Mouse (Mus musculus) heart, adult 2 months (tissue): ENCODE data around the gene Timm23. TPM values are rescaled to one million over a fixed set of nuclear protein-coding genes. Genes with fewer than 3 reads are reported as not detected.

Experiments used
- DNase-seq, 2 experiments: peaks; one replicate each; pipeline ENCODE4 v3.0.0; 2021
- H3K27ac ChIP-seq: fragments of 200-600 bp; 2 replicates; pipeline ENCODE4 v1.8.1; 2022
- H3K27me3 ChIP-seq: fragments of 200-500 bp; 2 replicates; pipeline ENCODE4 v1.6.1; 2012; ENCODE audit warnings: mild to moderate bottlenecking, low read length, inconsistent platforms, mixed read lengths; ENCODE audit not compliant: control insufficient read depth, insufficient read depth
- H3K36me3 ChIP-seq: fragments of 200-500 bp; 2 replicates; pipeline ENCODE4 v1.6.1; 2012; ENCODE audit warnings: low read length, inconsistent platforms; ENCODE audit not compliant: control insufficient read depth, insufficient read depth
- H3K4me1 ChIP-seq: fragments of 200-500 bp; 2 replicates; pipeline ENCODE4 v1.6.1; 2011; ENCODE audit warnings: low read length; ENCODE audit not compliant: control insufficient read depth, insufficient read depth
- H3K4me3 ChIP-seq: fragments of 200-600 bp; 2 replicates; pipeline ENCODE4 v1.8.1; 2022
- H3K79me2 ChIP-seq: fragments of 200-500 bp; replicated peaks from 2 replicates; pipeline ENCODE4 v1.6.1; 2012; ENCODE audit warnings: mild to moderate bottlenecking, inconsistent platforms, low read length, moderate library complexity, mixed read lengths; ENCODE audit not compliant: control insufficient read depth, insufficient read depth
- H3K9ac ChIP-seq: fragments of 200-500 bp; 2 replicates; pipeline ENCODE4 v1.6.1; 2012; ENCODE audit warnings: low read depth, mild to moderate bottlenecking, control low read depth, inconsistent platforms, low read length, mixed read lengths
- CTCF ChIP-seq: fragments of 200-600 bp; IDR thresholded peaks from 2 replicates; pipeline ENCODE4 v1.8.1; 2022; ENCODE audit warnings: antibody characterized with exemption, mild to moderate bottlenecking, moderate library complexity
- EP300 ChIP-seq: fragments of 200-500 bp; IDR thresholded peaks from 2 replicates; pipeline ENCODE4 v1.6.1; 2011; ENCODE audit warnings: low read depth, low read length, control low read depth; ENCODE audit not compliant: insufficient read depth
- POLR2A ChIP-seq: fragments of 200-500 bp; IDR thresholded peaks from 2 replicates; pipeline ENCODE4 v1.6.1; 2011; ENCODE audit warnings: mild to moderate bottlenecking, low read depth, low read length, control low read depth; ENCODE audit not compliant: insufficient read depth
- WGBS: fragments of 180-500 bp; shearing (Covaris S2); methylation state at CpG from one replicate; pipeline ENCODE4 v1.1.7; 2018; 5-methylcytosine and 5-hydroxymethylcytosine counted together
- intact Hi-C: fragments of 180-260 bp; cut with DNase I; formaldehyde crosslinking; loops from one replicate; pipeline ENCODE4 v1.15.1; 2025
- polyA plus RNA-seq: library from polyadenylated mRNA; depleted of rRNA; stranded (reverse); fragments of >200 nt; gene quantifications from 2 replicates; pipeline ENCODE4 v1.2.3, GENCODE M21; 2012; rRNA removed
- total RNA-seq, 2 experiments: library from RNA; stranded (reverse); gene quantifications; 2 replicates each; pipeline ENCODE4 v1.2.3; 2021

Gene Timm23
- total and polyA plus RNA-seq, 3 experiments, result 206 to 264 (median 234) TPM

- intact Hi-C loops, result no loop called here
- Histone ChIP-seq H3K27me3 (0 out of 2 replicates have a peak, but pooled peaks cover 1% of the 10 kb centered on the region), H3K27ac (no peak overlapping the region), H3K4me3 (no peak overlapping the region), H3K79me2 (no peaks in the 10 kb centered on the region), H3K4me1 (no peaks in the 10 kb centered on the region), H3K9ac (no peak overlapping the region), H3K36me3 (no peaks in the 10 kb centered on the region)
- DNase-seq, result no peak
- 7% methylated on average over 2 of the region's 2 CpGs for WGBS
- TF ChIP-seq EP300 (no peak), POLR2A (no peak), CTCF (no peak)
Observed at GRCm38 (mm10) chr14:32134293-32134692, 67.4 kb downstream of the Timm23 start.

DNA sequence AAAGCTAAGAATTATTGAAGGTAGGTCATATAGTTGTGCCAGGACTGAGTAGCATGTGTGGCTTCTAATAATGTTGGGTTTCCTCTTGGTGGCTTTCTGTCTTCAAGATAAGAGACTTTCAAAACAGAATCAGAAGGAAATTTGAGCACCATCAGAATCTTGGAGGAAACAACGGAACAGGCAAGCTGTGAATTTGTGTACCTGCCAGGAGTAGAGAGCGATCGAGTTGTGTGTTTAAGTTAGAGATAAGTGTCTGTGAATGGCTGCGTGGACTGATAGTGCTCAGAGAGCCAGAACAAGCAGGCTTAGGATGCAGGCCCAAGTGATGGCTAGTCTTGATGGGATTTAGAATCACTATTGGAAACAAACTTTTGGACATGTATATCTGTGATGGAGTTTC, 69.9 kb downstream of the Timm23 start:
- H3K4me3 ChIP-seq, result no peak overlapping the region
- DNase-seq, result no peak
- no peak overlapping the region for H3K27ac ChIP-seq
- no peak overlapping the region for H3K9ac ChIP-seq
- no peak for TF ChIP-seq POLR2A
- TF ChIP-seq EP300, result no peak
- no peak for TF ChIP-seq CTCF
- no peaks in the 10 kb centered on the region for H3K79me2 ChIP-seq
- intact Hi-C loops, result no loop called here
- H3K4me1 ChIP-seq, result no peaks in the 10 kb centered on the region
- H3K27me3 ChIP-seq, result 0 out of 2 replicates have a peak, but pooled peaks cover 1% of the 10 kb centered on the region
- H3K36me3 ChIP-seq, result no peaks in the 10 kb centered on the region
- 29% methylated on average over 4 of the region's 4 CpGs for WGBS

Other genes starting within 250 kb of the Timm23 start
- 10 to 100 TPM; 10.1 to 18.1 TPM for gene Galnt15, start 172.9 kb downstream of the Timm23 start, total RNA-seq
- 11.2 and 14.6 TPM in 2 replicates for gene Galnt15, start 172.9 kb downstream of the Timm23 start, polyA plus RNA-seq
- gene Oxnad1, start 116.5 kb downstream of the Timm23 start, total RNA-seq, result 10 to 100 TPM; 49.5 to 54.9 TPM
- 53.9 and 92.7 TPM in 2 replicates for gene Oxnad1, start 116.5 kb downstream of the Timm23 start, polyA plus RNA-seq
- 10 to 100 TPM; 81.7 to 99.2 TPM for gene Dph3, start 116.2 kb downstream of the Timm23 start, total RNA-seq
- gene Dph3, start 116.2 kb downstream of the Timm23 start, polyA plus RNA-seq, result 40.2 and 63.3 TPM in 2 replicates
- not detected for gene Msmb, start 59.9 kb downstream of the Timm23 start, total RNA-seq
- gene Msmb, start 59.9 kb downstream of the Timm23 start, polyA plus RNA-seq, result not detected in 2 replicates
- gene Ncoa4, start 42.0 kb downstream of the Timm23 start, total RNA-seq, result 100 to 1,000 TPM; 135 to 196 TPM
- gene Ncoa4, start 42.0 kb downstream of the Timm23 start, polyA plus RNA-seq, result 36.7 and 72.2 TPM in 2 replicates
- 10 to 100 TPM; 20.0 to 21.2 TPM for gene Parg, start 51 bp upstream of the Timm23 start, total RNA-seq
- gene Parg, start 51 bp upstream of the Timm23 start, polyA plus RNA-seq, result 3.7 and 6.3 TPM in 2 replicates
- gene Ogdhl, start 120.1 kb upstream of the Timm23 start, total RNA-seq, result 10 to 100 TPM; 65.0 to 93.6 TPM
- 110 and 129 TPM in 2 replicates for gene Ogdhl, start 120.1 kb upstream of the Timm23 start, polyA plus RNA-seq
- not detected for gene 1700024G13Rik, start 186.5 kb upstream of the Timm23 start, total RNA-seq
- gene 1700024G13Rik, start 186.5 kb upstream of the Timm23 start, polyA plus RNA-seq, result 0.53 TPM in 1 of 2 replicates, not detected in the other